Mouse (Mus musculus) embryonic facial prominence, embryonic 12.5 days (tissue): ENCODE data around the gene Acin1. TPM values are rescaled to one million over a fixed set of nuclear protein-coding genes. Genes with fewer than 3 reads are reported as not detected.

ENCODE experiments used
- ATAC-seq: fragments of 200-750 bp; cut with Nextera tagmentation; 2 replicates; pipeline ENCODE4 v1.8.0; 2017; ENCODE audit not compliant: insufficient number of reproducible peaks, insufficient read depth, low FRiP score, low TSS enrichment
- H3K27ac ChIP-seq: fragments of 300-500 bp; sonication (generic); 2 replicates; pipeline ENCODE4 v1.5.1; 2016; ENCODE audit warnings: mild to moderate bottlenecking
- H3K27me3 ChIP-seq: fragments of 300-500 bp; sonication (generic); 2 replicates; pipeline ENCODE4 v1.6.1; 2016; ENCODE audit warnings: mild to moderate bottlenecking, moderate library complexity
- H3K36me3 ChIP-seq: fragments of 300-500 bp; sonication (generic); 2 replicates; pipeline ENCODE4 v1.6.1; 2016; ENCODE audit warnings: mild to moderate bottlenecking
- H3K4me1 ChIP-seq: fragments of 300-500 bp; sonication (generic); 2 replicates; pipeline ENCODE4 v1.6.1; 2016
- H3K4me2 ChIP-seq: fragments of 300-500 bp; sonication (generic); replicated peaks from 2 replicates; pipeline ENCODE4 v1.6.1; 2016; ENCODE audit warnings: mild to moderate bottlenecking, moderate library complexity
- H3K4me3 ChIP-seq: fragments of 300-500 bp; sonication (generic); 2 replicates; pipeline ENCODE4 v1.5.1; 2016; ENCODE audit warnings: mild to moderate bottlenecking
- H3K9ac ChIP-seq: fragments of 300-500 bp; sonication (generic); 2 replicates; pipeline ENCODE4 v1.6.1; 2016; ENCODE audit warnings: mild to moderate bottlenecking, moderate library complexity
- H3K9me3 ChIP-seq: fragments of 300-500 bp; sonication (generic); 2 replicates; pipeline ENCODE4 v1.6.1; 2016; ENCODE audit warnings: mild to moderate bottlenecking, moderate library complexity
- WGBS: fragments of 180-500 bp; shearing (Covaris S2); methylation state at CpG from one replicate; pipeline ENCODE4 v1.1.7; 2016; 5-methylcytosine and 5-hydroxymethylcytosine counted together
- polyA plus RNA-seq: library from polyadenylated mRNA; unstranded; fragments of >200 nt; fragmentation: Nextera tagmentation; extraction: Ambion mirVana; gene quantifications from 2 replicates; pipeline ENCODE4 v1.2.1, GENCODE M21; 2016

Gene Acin1
- polyA plus RNA-seq, 1 experiment from 2014 or later, result 150 TPM

DNA sequence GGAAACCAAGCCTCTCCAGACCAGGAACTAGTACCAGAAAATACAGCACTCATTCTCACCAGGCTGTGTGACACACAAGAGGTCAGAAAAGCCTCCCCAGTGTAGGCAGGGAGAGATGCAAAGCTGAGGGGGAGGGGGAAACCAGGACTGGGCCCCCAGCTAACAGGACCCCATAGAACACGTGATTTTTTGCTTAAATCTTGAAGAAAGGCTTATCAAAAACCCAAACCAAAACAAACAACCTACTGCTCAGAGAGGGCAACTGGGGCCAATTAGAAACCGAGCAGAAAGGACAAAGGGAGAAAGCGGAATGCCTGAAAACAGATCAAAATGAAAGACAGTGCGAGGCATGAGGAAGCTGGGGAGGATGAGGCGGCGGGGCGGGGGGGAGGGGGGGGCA is 33.9 kb downstream of the Acin1 start:
- no peaks in the 10 kb centered on the region for H3K27me3 ChIP-seq
- WGBS, result 0% methylated on average over 7 of the region's 7 CpGs
- ATAC-seq, result no peak
- peaks cover 70% of the 10 kb centered on the region for H3K36me3 ChIP-seq
- peaks cover 35% of the 10 kb centered on the region for H3K4me1 ChIP-seq
- peak overlapping the region; percentile 86 for H3K27ac ChIP-seq
- H3K9ac ChIP-seq, result peak overlapping the region; percentile 82
- peak overlapping the region; percentile 68 for H3K4me3 ChIP-seq
- H3K4me2 ChIP-seq, result peak overlapping the region; percentile 80
- no peaks in the 10 kb centered on the region for H3K9me3 ChIP-seq

DNA sequence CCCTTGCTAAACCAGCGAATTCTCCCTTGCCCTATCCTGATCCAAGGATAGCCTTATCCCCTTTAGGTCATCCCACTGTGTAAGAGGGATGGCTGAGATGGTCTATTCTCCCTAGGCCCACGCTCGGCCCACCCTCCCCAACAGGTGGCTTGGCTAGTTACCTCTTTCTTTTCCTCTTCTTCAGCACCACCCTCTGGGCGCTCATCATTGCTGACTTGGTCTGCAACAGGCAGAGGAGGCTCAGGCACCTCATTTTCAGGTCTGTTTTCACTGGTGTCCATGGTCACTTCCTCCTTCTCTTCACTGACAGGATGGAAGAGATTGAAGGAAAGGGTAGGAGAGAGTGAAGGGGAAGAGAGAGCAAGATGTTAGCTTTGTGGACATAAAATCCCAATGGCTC is 35.2 kb downstream of the Acin1 start:
- 0 out of 2 replicates have a peak overlapping the region, but pooled peaks have one; percentile 17 for H3K27ac ChIP-seq
- no peaks in the 10 kb centered on the region for H3K9me3 ChIP-seq
- 80% methylated on average over 4 of the region's 4 CpGs for WGBS
- H3K36me3 ChIP-seq, result peaks cover 72% of the 10 kb centered on the region
- peak overlapping the region; percentile 80 for H3K4me2 ChIP-seq
- H3K4me3 ChIP-seq, result no peak overlapping the region
- no peak for ATAC-seq
- peaks cover 35% of the 10 kb centered on the region for H3K4me1 ChIP-seq
- peak overlapping the region; percentile 24; the same call in 1 of the 2 replicates for H3K9ac ChIP-seq
- H3K27me3 ChIP-seq, result no peaks in the 10 kb centered on the region

DNA sequence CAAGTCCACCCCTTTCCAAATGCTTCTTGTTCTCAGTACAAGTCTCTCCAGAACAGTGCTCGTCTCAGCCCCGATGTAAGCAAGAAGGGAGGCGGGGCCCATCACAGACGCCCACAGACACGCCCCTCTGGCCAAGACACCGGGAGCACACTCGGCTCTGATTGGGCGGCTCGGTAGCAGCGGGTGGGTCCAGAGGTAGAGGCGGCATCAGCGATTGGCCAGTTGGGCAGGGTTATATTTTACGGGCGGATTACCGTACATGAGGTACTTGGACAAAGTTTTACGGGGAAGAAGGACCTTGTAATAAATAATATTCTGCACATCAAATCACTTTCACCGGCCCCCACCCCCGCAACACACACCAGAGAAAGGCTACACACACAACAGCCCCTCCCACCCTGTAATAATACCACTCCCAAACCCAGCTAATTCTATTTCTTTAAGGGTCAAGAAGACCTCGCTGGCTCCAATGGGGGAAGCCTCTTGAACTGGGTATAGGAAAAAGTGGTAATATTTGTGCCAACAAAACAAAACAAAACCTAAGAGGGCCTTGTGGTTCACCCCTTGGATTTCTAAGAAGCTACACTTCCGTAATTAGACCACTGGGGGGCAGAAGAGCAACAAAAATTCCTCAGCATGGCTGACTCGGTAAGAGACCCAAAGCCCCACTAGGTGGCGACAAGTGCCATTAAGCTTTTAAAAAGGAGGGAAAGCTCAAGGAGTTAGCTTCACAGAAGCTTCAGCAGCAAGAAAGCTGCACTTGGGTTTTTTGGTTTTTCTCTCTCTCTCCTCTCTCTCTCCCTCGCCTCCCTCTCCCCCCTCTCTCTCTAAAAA is 35.9 kb downstream of the Acin1 start:
- ATAC-seq, result no peak; the same call in 1 of the 2 replicates
- peaks cover 35% of the 10 kb centered on the region for H3K4me1 ChIP-seq
- peak overlapping the region; percentile 12; the same call in 1 of the 2 replicates for H3K4me2 ChIP-seq
- no peaks in the 10 kb centered on the region for H3K9me3 ChIP-seq
- H3K9ac ChIP-seq, result no peak overlapping the region
- WGBS, result 64% methylated on average over 23 of the region's 23 CpGs
- H3K4me3 ChIP-seq, result peak overlapping the region; percentile 11; the same call in 1 of the 2 replicates
- H3K27ac ChIP-seq, result 0 out of 2 replicates have a peak overlapping the region, but pooled peaks have one; percentile 17
- H3K36me3 ChIP-seq, result peaks cover 72% of the 10 kb centered on the region
- H3K27me3 ChIP-seq, result no peaks in the 10 kb centered on the region

GRCm38 (mm10) chr14:54647900-54648299 is 38.8 kb downstream of the Acin1 start:
- ATAC-seq, result no peak
- H3K4me1 ChIP-seq, result peaks cover 27% of the 10 kb centered on the region
- WGBS, result 86% methylated on average over 4 of the region's 4 CpGs
- H3K4me2 ChIP-seq, result no peak overlapping the region
- no peak overlapping the region for H3K9ac ChIP-seq
- no peaks in the 10 kb centered on the region for H3K9me3 ChIP-seq
- peaks cover 83% of the 10 kb centered on the region for H3K36me3 ChIP-seq
- no peaks in the 10 kb centered on the region for H3K27me3 ChIP-seq
- H3K27ac ChIP-seq, result no peak overlapping the region
- no peak overlapping the region for H3K4me3 ChIP-seq

DNA sequence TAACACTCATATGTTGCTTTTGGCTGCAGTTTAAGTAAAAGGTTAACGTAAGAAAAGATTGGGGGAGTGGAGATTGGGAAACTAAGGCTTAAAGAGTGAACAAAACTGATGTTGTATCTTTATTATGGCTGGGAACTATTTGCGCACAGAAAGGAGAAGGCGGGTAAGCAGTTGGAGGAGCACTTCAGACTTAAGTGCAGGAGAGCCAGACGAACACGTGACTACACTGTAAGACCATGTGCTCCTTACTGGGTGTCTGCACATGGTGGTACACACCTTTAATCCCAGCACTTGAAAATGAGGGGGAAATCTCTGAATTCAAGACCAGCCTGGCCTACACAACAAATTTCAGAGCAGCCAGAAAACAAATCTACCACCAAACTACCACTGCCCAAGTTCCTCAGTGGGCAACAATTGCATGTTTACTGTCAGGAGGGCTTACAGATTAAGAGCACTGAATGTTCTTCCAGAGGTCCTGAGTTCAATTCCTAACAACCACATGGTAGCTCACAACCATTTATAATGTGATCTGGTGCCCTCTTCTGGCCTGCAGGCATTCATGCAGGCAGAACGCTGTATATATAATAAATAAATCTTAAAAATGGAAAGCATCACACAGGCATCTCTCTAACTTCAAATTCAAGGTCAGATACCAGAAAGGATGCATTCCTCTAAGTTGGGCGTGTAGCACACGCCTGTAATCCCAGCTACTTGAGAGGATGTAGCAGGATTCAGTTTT is 39.7 kb downstream of the Acin1 start:
- WGBS, result 92% methylated on average over 8 of the region's 8 CpGs
- H3K9me3 ChIP-seq, result no peaks in the 10 kb centered on the region
- H3K36me3 ChIP-seq, result peaks cover 91% of the 10 kb centered on the region
- no peaks in the 10 kb centered on the region for H3K27me3 ChIP-seq
- H3K4me2 ChIP-seq, result no peak overlapping the region
- no peak overlapping the region for H3K4me3 ChIP-seq
- H3K4me1 ChIP-seq, result peaks cover 20% of the 10 kb centered on the region
- H3K9ac ChIP-seq, result no peak overlapping the region
- no peak for ATAC-seq
- H3K27ac ChIP-seq, result no peak overlapping the region

GRCm38 (mm10) chr14:54646455-54646854 is 40.3 kb downstream of the Acin1 start:
- 94% methylated on average over 17 of the region's 17 CpGs for WGBS
- H3K9me3 ChIP-seq, result no peaks in the 10 kb centered on the region
- H3K9ac ChIP-seq, result no peak overlapping the region
- H3K27me3 ChIP-seq, result no peaks in the 10 kb centered on the region
- H3K4me2 ChIP-seq, result no peak overlapping the region
- no peak for ATAC-seq
- H3K4me1 ChIP-seq, result peaks cover 18% of the 10 kb centered on the region
- H3K4me3 ChIP-seq, result no peak overlapping the region
- H3K27ac ChIP-seq, result no peak overlapping the region
- peaks cover 89% of the 10 kb centered on the region for H3K36me3 ChIP-seq

GRCm38 (mm10) chr14:54644294-54644693 is 42.4 kb downstream of the Acin1 start:
- peaks cover 70% of the 10 kb centered on the region for H3K36me3 ChIP-seq
- no peak overlapping the region for H3K9ac ChIP-seq
- no peak for ATAC-seq
- no peaks in the 10 kb centered on the region for H3K27me3 ChIP-seq
- H3K9me3 ChIP-seq, result no peaks in the 10 kb centered on the region
- H3K4me2 ChIP-seq, result no peak overlapping the region
- H3K27ac ChIP-seq, result no peak overlapping the region
- H3K4me1 ChIP-seq, result peaks cover 19% of the 10 kb centered on the region
- WGBS, result 88% methylated on average over 9 of the region's 9 CpGs
- H3K4me3 ChIP-seq, result no peak overlapping the region

GRCm38 (mm10) chr14:54643011-54643410 is 43.7 kb downstream of the Acin1 start:
- Histone ChIP-seq H3K9me3 (no peaks in the 10 kb centered on the region), H3K9ac (no peak overlapping the region; the same call in 1 of the 2 replicates), H3K4me3 (no peak overlapping the region), H3K4me1 (peaks cover 24% of the 10 kb centered on the region), H3K27ac (no peak overlapping the region), H3K4me2 (no peak overlapping the region), H3K36me3 (peaks cover 69% of the 10 kb centered on the region), H3K27me3 (no peaks in the 10 kb centered on the region)
- WGBS, result 87% methylated on average over 2 of the region's 2 CpGs
- no peak for ATAC-seq

GRCm38 (mm10) chr14:54642224-54642944 is 44.3 kb downstream of the Acin1 start:
- Histone ChIP-seq H3K4me3 (no peak overlapping the region), H3K36me3 (peaks cover 66% of the 10 kb centered on the region), H3K27me3 (no peaks in the 10 kb centered on the region), H3K4me1 (peaks cover 24% of the 10 kb centered on the region), H3K9me3 (no peaks in the 10 kb centered on the region), H3K27ac (no peak overlapping the region), H3K9ac (no peak overlapping the region; the same call in 1 of the 2 replicates), H3K4me2 (no peak overlapping the region)
- no peak for ATAC-seq
- whole genome bisulfite sequencing, result 79% methylated on average over 25 of the region's 25 CpGs

DNA sequence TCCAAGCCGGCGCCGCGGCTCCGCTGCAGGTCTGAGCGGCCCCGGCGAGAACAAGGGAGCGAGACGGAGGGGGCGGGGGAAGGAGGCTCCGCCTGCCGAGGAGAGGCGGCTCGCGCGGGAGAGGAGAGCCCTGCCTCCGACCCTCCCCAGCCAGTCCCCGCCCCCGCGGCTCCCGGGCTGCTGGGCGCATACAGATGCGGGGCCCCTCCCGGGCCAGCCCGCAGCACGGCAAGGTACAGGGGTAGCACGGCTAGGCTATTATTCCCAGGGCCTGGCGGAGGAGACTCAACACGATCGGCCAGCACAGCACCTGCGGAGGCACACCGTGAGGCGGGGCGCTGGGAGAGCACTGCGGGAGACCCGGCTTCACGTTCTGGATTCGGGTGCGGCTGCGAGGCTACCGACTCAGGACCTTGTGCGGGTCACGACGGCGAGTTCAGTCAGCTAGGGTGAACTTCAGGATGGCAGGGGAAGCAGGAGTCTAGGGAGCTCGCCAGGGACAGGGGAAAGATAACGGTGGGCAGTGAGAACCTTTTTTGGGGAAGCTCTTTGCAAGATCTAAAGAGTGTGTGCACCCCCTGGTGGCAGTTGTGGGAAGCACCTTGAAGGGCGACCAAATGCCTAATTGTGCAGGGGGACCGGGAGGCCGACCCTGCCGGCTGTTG is 45.3 kb downstream of the Acin1 start, which contains the start of gene Cdh24:
Gene Cdh24 (minus strand): TSS at position 60 of the 665 bp plus-strand sequence.
- peak; percentile 91 for ATAC-seq
- H3K36me3 ChIP-seq, result peaks cover 65% of the 10 kb centered on the region
- H3K27ac ChIP-seq, result peak within 1 kb of the TSS; percentile 88
- H3K4me1 ChIP-seq, result peaks cover 24% of the 10 kb centered on the region
- no peaks in the 10 kb centered on the region for H3K27me3 ChIP-seq
- peak within 1 kb of the TSS; percentile 90 for H3K4me2 ChIP-seq
- peak within 1 kb of the TSS; percentile 59 for H3K4me3 ChIP-seq
- peak within 1 kb of the TSS; percentile 83 for H3K9ac ChIP-seq
- no peaks in the 10 kb centered on the region for H3K9me3 ChIP-seq
- WGBS, result under 1% methylated on average over 47 of the region's 52 CpGs

DNA sequence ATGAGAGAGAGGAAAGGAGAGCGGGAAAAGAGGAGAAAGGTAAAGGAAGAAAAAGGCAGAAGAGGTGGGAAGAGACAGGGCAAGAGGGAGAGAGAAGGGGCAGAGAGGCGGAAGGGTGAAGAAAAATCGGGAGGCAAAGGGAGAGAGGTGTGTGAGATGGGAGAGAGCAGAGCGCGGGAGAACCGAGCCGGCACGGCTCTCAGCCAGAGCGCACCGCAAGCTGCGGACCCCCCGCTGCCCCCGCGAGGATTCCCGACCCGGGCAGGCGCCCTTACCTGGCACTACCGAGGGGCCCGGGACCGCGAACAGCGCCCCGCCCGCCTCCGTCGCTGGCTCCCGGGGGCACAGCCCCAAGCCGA is 45.8 kb downstream of the Acin1 start, which contains the start of gene Gm17606:
Gene Gm17606 (plus strand): TSS at position 7 of the 359 bp plus-strand sequence.
- Histone ChIP-seq H3K4me2 (peak within 1 kb of the TSS; percentile 90), H3K4me3 (peak within 1 kb of the TSS; percentile 59), H3K36me3 (peaks cover 65% of the 10 kb centered on the region), H3K9me3 (no peaks in the 10 kb centered on the region), H3K27me3 (no peaks in the 10 kb centered on the region), H3K9ac (peak within 1 kb of the TSS; percentile 83), H3K4me1 (peaks cover 24% of the 10 kb centered on the region), H3K27ac (peak within 1 kb of the TSS; percentile 88)
- 1% methylated on average over 28 of the region's 28 CpGs for WGBS
- no peak for ATAC-seq
